8 mouse cellular contexts compared by ENCODE assay signal in genomic region chr2:152227051-152227481, GRCm38 (mm10). TPM values are rescaled to one million over a fixed set of nuclear protein-coding genes. Genes with fewer than 3 reads are reported as not detected.
DNase-seq lines count a peak whose midpoint lies in the region; ATAC-seq and TF ChIP-seq lines count a peak whose summit lies in the region.

No protein-coding gene starts in this region.

- H3K36me3 ChIP-seq in ES-E14 (ENCODE audit: control insufficient read depth, insufficient read depth, low read length, poor library complexity, severe bottlenecking) = peaks cover 4% of the 10 kb centered on the region; the same call in 1 of the 2 replicates
- H3K36me3 ChIP-seq in heart, embryonic 14.5 days (ENCODE audit: control insufficient read depth, insufficient read depth, low read length) = no peaks in the 10 kb centered on the region

- H3K27me3 ChIP-seq in heart, embryonic 14.5 days (ENCODE audit: control insufficient read depth, insufficient read depth, low read length) = no peaks in the 10 kb centered on the region

- under 1% methylated on average over 38 of the region's 38 CpGs for WGBS in heart, embryonic 14.5 days

- in situ Hi-C loops in ES-E14 (cut with MboI; ENCODE audit: low sequenced_read_pairs in 2 of 2, unreplicated experiment in 2 of 2) = no loop called here

- ATAC-seq in erythroblast, adult 5-6 weeks (replicated peaks; ENCODE audit: low FRiP score, poor library complexity, severe bottlenecking) = peak; percentile 43
- peak; percentile 82 for ATAC-seq in heart, embryonic 14.5 days (ENCODE audit: insufficient number of reproducible peaks, insufficient read depth, low FRiP score, low read depth)

- no peaks in the 10 kb centered on the region for H3K9me3 ChIP-seq in ES-E14 (ENCODE audit: control insufficient read depth, insufficient read depth, low read depth, low read length)
- H3K9me3 ChIP-seq in heart, embryonic 14.5 days (ENCODE audit: control insufficient read depth, low read length) = no peaks in the 10 kb centered on the region

- H3K27ac ChIP-seq in ES-E14 (ENCODE audit: insufficient read depth, low read depth, low read length, poor library complexity, severe bottlenecking) = peak overlapping the region; percentile 93
- H3K27ac ChIP-seq in heart, embryonic 14.5 days (replicated peaks in 1 of 2; ENCODE audit: control insufficient read depth in 1 of 2, insufficient read depth in 1 of 2, low read depth in 2 of 2, low read length in 2 of 2) = peak overlapping the region; percentile 91 to 99

- H3K9ac ChIP-seq in ES-E14 (ENCODE audit: insufficient read depth, low read depth, low read length, poor library complexity, severe bottlenecking) = peak overlapping the region; percentile 94
- peak overlapping the region; percentile 97 for H3K9ac ChIP-seq in heart, embryonic 14.5 days (ENCODE audit: low read length)

- DNase-seq in ES-E14 (ENCODE audit: low read depth, low spot score) = peak; percentile 52
- DNase-seq in brain, adult 2 months (ENCODE audit: low read depth, low spot score) = peak; percentile 77
- peak; percentile 70 to 87 for DNase-seq in kidney, postnatal 25 days
- peak; percentile 81 for DNase-seq in lung, postnatal 10 days
- peak; percentile 74 for DNase-seq in ovary, postnatal 36 days (ENCODE audit: low spot score)
- peak; percentile 77 for DNase-seq in thymus, postnatal 4 days

- peak overlapping the region; percentile 90 to 91 for H3K4me3 ChIP-seq in ES-E14 (ENCODE audit: insufficient read depth in 1 of 2, low read depth in 1 of 2, low read length in 2 of 2, poor library complexity in 1 of 2, severe bottlenecking in 1 of 2)
- H3K4me3 ChIP-seq in heart, embryonic 14.5 days (ENCODE audit: control insufficient read depth in 1 of 2, insufficient read depth in 1 of 2, low read depth in 1 of 2, low read length in 2 of 2) = peak overlapping the region; percentile 62 to 95

- H3K4me2 ChIP-seq in heart, embryonic 14.5 days (ENCODE audit: low read length) = peak overlapping the region; percentile 85

- H3K4me1 ChIP-seq in ES-E14 (ENCODE audit: control insufficient read depth in 2 of 2, insufficient read depth in 2 of 2, low read length in 2 of 2, poor library complexity in 1 of 2) = peaks cover 3 to 15% of the 10 kb centered on the region in 2 experiments; a peak in 3 of 4 replicates
- H3K4me1 ChIP-seq in heart, embryonic 14.5 days (ENCODE audit: control insufficient read depth in 2 of 2, insufficient read depth in 2 of 2, low read length in 2 of 2) = peaks cover 4 to 22% of the 10 kb centered on the region in 2 experiments; a peak in 3 of 4 replicates

TF ChIP-seq in ES-E14, 5 proteins besides CTCF, POLR2A, EP300 and RAD21:
- TF ChIP-seq ZC3H11A (IDR thresholded peaks at IDR 0.05; ENCODE audit: borderline replicate concordance, low read depth, low read length) = no peak
- no peak for TF ChIP-seq ZNF384 (IDR thresholded peaks at IDR 0.05; ENCODE audit: low read depth, low read length)
- no peak for TF ChIP-seq CHD2 (IDR thresholded peaks at IDR 0.05; ENCODE audit: low read depth, low read length)
- no peak for TF ChIP-seq MAFK (IDR thresholded peaks at IDR 0.05; ENCODE audit: insufficient read depth, low read depth, low read length)

RNA-seq across cellular contexts. Expression of gene Csnk2a1, which starts 0.4 kb away (rescaled TPM):
- 116 and 134 TPM in 2 replicates for total RNA-seq in ES-E14 (2012; rRNA removed)
- total RNA-seq in erythroblast, adult 5-6 weeks (2015; ENCODE audit: low replicate concordance) = 25.3 and 32.5 TPM in 2 replicates
- total RNA-seq in erythroblast, adult 5-6 weeks (2017; ENCODE audit: low replicate concordance) = 31.9 and 41.4 TPM in 2 replicates
- polyA plus RNA-seq in heart, embryonic 14.5 days (2014; fragmentation: Nextera tagmentation; extraction: Ambion mirVana) = 72.5 and 106 TPM in 2 replicates

Comparison
In these comparisons a context has a peak if more than half of its experiments do, and no peak if none do; other contexts are left out.
1. Peak in every context shown above with its lines: DNase-seq, ATAC-seq, H3K4me3 ChIP-seq and H3K27ac ChIP-seq.